7 mouse cellular contexts compared by ENCODE assay signal in genomic region chr12:85219236-85219904, GRCm38 (mm10). TPM values are rescaled to one million over a fixed set of nuclear protein-coding genes. Genes with fewer than 3 reads are reported as not detected.
A peak's percentile ranks its signal among the peaks of the same experiment; 100 is the strongest.
DNase-seq lines count a peak whose midpoint lies in the region; ATAC-seq lines count a peak whose summit lies in the region.

Eif2b2 (plus strand) TSS chr12:85219481.

- H3K4me1 ChIP-seq in intestine, embryonic 16.5 days (ENCODE audit: control insufficient read depth, insufficient read depth, low read length): peaks cover 6% of the 10 kb centered on the region; the same call in 1 of the 2 replicates
- peaks cover 11% of the 10 kb centered on the region for H3K4me1 ChIP-seq in midbrain, embryonic 11.5 days (ENCODE audit: control insufficient read depth, insufficient read depth, low read length)

- intact Hi-C loops in left cerebral cortex, postnatal 36 days (cut with DNase I): loop anchor here (5.0 kb wide), 1 partner anchor 47 kb away; no protein-coding TSS in a partner anchor

- WGBS in intestine, embryonic 16.5 days: under 1% methylated on average over 54 of the region's 54 CpGs
- under 1% methylated on average over 52 of the region's 54 CpGs for WGBS in midbrain, embryonic 11.5 days

- H3K27ac ChIP-seq in intestine, embryonic 16.5 days (ENCODE audit: low read length): peak within 1 kb of the TSS; percentile 57
- H3K27ac ChIP-seq in midbrain, embryonic 11.5 days (ENCODE audit: low read depth, low read length): no peak within 1 kb of the TSS

- no peaks in the 10 kb centered on the region for H3K27me3 ChIP-seq in intestine, embryonic 16.5 days (replicated peaks; ENCODE audit: control insufficient read depth, insufficient read depth, low read length)
- no peaks in the 10 kb centered on the region for H3K27me3 ChIP-seq in midbrain, embryonic 11.5 days (ENCODE audit: control insufficient read depth, insufficient read depth, low read length)

- peak within 1 kb of the TSS; percentile 78 for H3K9ac ChIP-seq in intestine, embryonic 16.5 days (ENCODE audit: low read depth, low read length)
- peak within 1 kb of the TSS; percentile 70 for H3K9ac ChIP-seq in midbrain, embryonic 11.5 days (ENCODE audit: low read length)

- peak within 1 kb of the TSS; percentile 79 for H3K4me3 ChIP-seq in intestine, embryonic 16.5 days (ENCODE audit: low read length)
- peak within 1 kb of the TSS; percentile 72 for H3K4me3 ChIP-seq in midbrain, embryonic 11.5 days (ENCODE audit: low read depth, low read length)

- H3K4me2 ChIP-seq in intestine, embryonic 16.5 days (ENCODE audit: low read depth, low read length): peak within 1 kb of the TSS; percentile 87
- H3K4me2 ChIP-seq in midbrain, embryonic 11.5 days: peak within 1 kb of the TSS; percentile 89

- H3K36me3 ChIP-seq in intestine, embryonic 16.5 days (ENCODE audit: control insufficient read depth, insufficient read depth, low read length): peaks cover 7% of the 10 kb centered on the region
- H3K36me3 ChIP-seq in midbrain, embryonic 11.5 days (ENCODE audit: control insufficient read depth, insufficient read depth, low read length): peaks cover 13% of the 10 kb centered on the region; the same call in 1 of the 2 replicates

- DNase-seq in adrenal gland, adult 2 months: peak; percentile 99
- peak; percentile 98 for DNase-seq in embryo, embryonic 11.5 days (ENCODE audit: low read depth, low spot score)
- DNase-seq in gastrocnemius, postnatal 4 days (ENCODE audit: low spot score in 2 of 2): peak; percentile 97 to 98
- DNase-seq in left cerebral cortex, postnatal 36 days (ENCODE audit: low spot score in 2 of 2): peak; percentile 98 to 99
- DNase-seq in midbrain, embryonic 11.5 days (ENCODE audit: low spot score, missing footprints): peak; percentile 98
- peak; percentile 98 for DNase-seq in skeletal muscle tissue, adult 2 months (ENCODE audit: low read depth, low spot score)

- ATAC-seq in intestine, embryonic 16.5 days: peak; percentile 100
- peak; percentile 100 for ATAC-seq in midbrain, embryonic 11.5 days (ENCODE audit: low FRiP score)

- no peaks in the 10 kb centered on the region for H3K9me3 ChIP-seq in intestine, embryonic 16.5 days (ENCODE audit: control insufficient read depth, low read length)
- no peaks in the 10 kb centered on the region for H3K9me3 ChIP-seq in midbrain, embryonic 11.5 days (ENCODE audit: control insufficient read depth, low read length)

RNA-seq across cellular contexts. Expression of gene Eif2b2, which starts in this region (rescaled TPM):
- total RNA-seq in adrenal gland, adult 2 months (2021): 10 to 100 TPM; 64.2 to 95.9 TPM
- polyA plus RNA-seq in adrenal gland, adult 2 months (2012; rRNA removed): 94.8 and 100.0 TPM in 2 replicates
- total RNA-seq in gastrocnemius, postnatal 4 days (2021): 10 to 100 TPM; 80.6 to 95.1 TPM
- 67.6 and 74.8 TPM in 2 replicates for polyA plus RNA-seq in intestine, embryonic 16.5 days (2015; fragmentation: Nextera tagmentation; extraction: Ambion mirVana)
- 10 to 100 TPM; 63.0 to 76.6 TPM for total RNA-seq in left cerebral cortex, postnatal 36 days (2021)
- 91.5 and 93.6 TPM in 2 replicates for polyA plus RNA-seq in midbrain, embryonic 11.5 days (2014; fragmentation: Nextera tagmentation; extraction: Ambion mirVana)
